Mouse (Mus musculus) CH12.LX (cell line): ENCODE measurements around the gene Mrtfb. TPM values are rescaled to one million over a fixed set of nuclear protein-coding genes. Genes with fewer than 3 reads are reported as not detected.

Experiments used
- DNase-seq: peaks from one replicate; pipeline ENCODE4 v3.0.0-alpha.2; 2013; ENCODE audit errors: extremely low read depth
- H3K27ac ChIP-seq: 2 replicates; pipeline ENCODE4 v1.5.1; 2012; ENCODE audit warnings: low read depth, mild to moderate bottlenecking, control low read depth, moderate library complexity; ENCODE audit not compliant: insufficient read depth
- H3K27me3 ChIP-seq: replicated peaks from 2 replicates; pipeline ENCODE3; 2012; ENCODE audit warnings: inconsistent platforms
- H3K36me3 ChIP-seq, 2 experiments: replicated peaks in 1 of 2; 2 replicates each; pipeline versions ENCODE3 to v1.6.1; 2012; ENCODE audit warnings: inconsistent platforms in 1 of 2, low read length in 1 of 2, mild to moderate bottlenecking in 1 of 2, mixed read lengths in 1 of 2, moderate library complexity in 1 of 2; ENCODE audit not compliant: control insufficient read depth in 1 of 2, insufficient read depth in 1 of 2
- H3K4me1 ChIP-seq, 2 experiments: 2 replicates each; pipeline ENCODE4 v1.6.1; 2012; ENCODE audit warnings: inconsistent platforms in 1 of 2, moderate library complexity in 1 of 2; ENCODE audit not compliant: insufficient read depth in 2 of 2, control insufficient read depth in 1 of 2
- H3K4me2 ChIP-seq: 2 replicates; pipeline ENCODE4 v1.6.1; 2012; ENCODE audit warnings: low read depth, mild to moderate bottlenecking, control low read depth; ENCODE audit not compliant: poor library complexity, insufficient read depth, severe bottlenecking
- H3K4me3 ChIP-seq, 3 experiments: fragments of 150-350 bp in 1 of 3; sonication (generic) in 1 of 3; replicated peaks in 1 of 3; 2 replicates each; pipeline versions ENCODE3 to v1.5.1; 2011 to 2012; ENCODE audit warnings: low read depth in 2 of 3, low read length in 2 of 3, mild to moderate bottlenecking in 2 of 3, moderate library complexity in 2 of 3, control low read depth in 1 of 3, improper control_type of control experiment in 1 of 3, inconsistent platforms in 1 of 3, mixed read lengths in 1 of 3; ENCODE audit not compliant: poor library complexity in 1 of 3
- H3K79me2 ChIP-seq: replicated peaks from 2 replicates; pipeline ENCODE4 v1.6.1; 2012; ENCODE audit warnings: mild to moderate bottlenecking, moderate library complexity; ENCODE audit not compliant: control insufficient read depth, poor library complexity, insufficient read depth, severe bottlenecking; ENCODE audit errors: extremely low read depth
- H3K9ac ChIP-seq: 2 replicates; pipeline ENCODE4 v1.6.1; 2012; ENCODE audit warnings: low read depth, mild to moderate bottlenecking, control low read depth, moderate library complexity; ENCODE audit not compliant: insufficient read depth
- H3K9me3 ChIP-seq: replicated peaks from 2 replicates; pipeline ENCODE3; 2012; ENCODE audit warnings: low read length, inconsistent platforms, mixed read lengths
- CTCF ChIP-seq, 2 experiments: IDR thresholded peaks in 1 of 2; conservative IDR thresholded peaks in 1 of 2; 2 replicates each; pipeline ENCODE4 v1.5.1; 2011 to 2012; ENCODE audit warnings: low read depth in 2 of 2, low read length in 2 of 2, improper control_type of control experiment in 1 of 2, inconsistent platforms in 1 of 2, mild to moderate bottlenecking in 1 of 2, moderate library complexity in 1 of 2
- E2F4 ChIP-seq: IDR thresholded peaks from 2 replicates; pipeline ENCODE4 v1.6.1; 2011; ENCODE audit warnings: low read depth, low read length, improper control_type of control experiment; ENCODE audit not compliant: insufficient replicate concordance
- ETS1 ChIP-seq: conservative IDR thresholded peaks from 2 replicates; pipeline ENCODE4 v1.6.1; 2012; ENCODE audit warnings: low read depth, mild to moderate bottlenecking, inconsistent platforms, low read length, improper control_type of control experiment, moderate library complexity
- GABPA ChIP-seq: IDR thresholded peaks from 2 replicates; pipeline ENCODE4 v1.6.1; 2012; ENCODE audit warnings: low read depth, low read length, improper control_type of control experiment, inconsistent platforms; ENCODE audit not compliant: insufficient replicate concordance
- MEF2A ChIP-seq: IDR thresholded peaks from 2 replicates; pipeline ENCODE4 v1.6.1; 2014; ENCODE audit warnings: low read depth, mild to moderate bottlenecking, inconsistent platforms, low read length, improper control_type of control experiment, borderline replicate concordance
- NELFE ChIP-seq: IDR thresholded peaks from 2 replicates; pipeline ENCODE4 v1.6.1; 2011; ENCODE audit warnings: low read depth, low read length, improper control_type of control experiment
- UBTF ChIP-seq: IDR thresholded peaks from 2 replicates; pipeline ENCODE4 v1.6.1; 2012; ENCODE audit warnings: low read depth, mild to moderate bottlenecking, inconsistent platforms, low read length, improper control_type of control experiment, moderate library complexity
- dilution Hi-C: fragments of 300-500 bp; cut with MboI; formaldehyde crosslinking; loops from 2 replicates; pipeline ENCODE4 v1.14.3; 2020; ENCODE audit warnings: low sequenced_read_pairs; ENCODE audit not compliant: extremely low pct_unique_long_range_greater_than_20kb, extremely low pct_ligation_motif_present
- in situ Hi-C: fragments of 300-500 bp; cut with MboI; formaldehyde crosslinking; loops from 3 replicates; pipeline ENCODE4 v1.14.3; 2019; ENCODE audit warnings: low sequenced_read_pairs, low pct_ligation_motif_present, low pct_unique_long_range_greater_than_20kb, mixed read lengths
- polyA plus RNA-seq: library from polyadenylated mRNA; unstranded; fragments of >175 nt; gene quantifications from 2 replicates; pipeline ENCODE4 v1.2.1, GENCODE M21; 2012; ENCODE audit warnings: low read depth; ENCODE audit not compliant: insufficient read length
- total RNA-seq, 2 experiments: library from RNA; depleted of rRNA; stranded (reverse); fragments of 300-350 nt in 1 of 2; fragments of >200 nt in 1 of 2; gene quantifications; 2 replicates each; pipeline ENCODE4 v1.2.3; 2012 to 2014

Gene Mrtfb
- total and polyA plus RNA-seq, 3 experiments: 3.2 to 9.4 (median 4.4) TPM

DNA sequence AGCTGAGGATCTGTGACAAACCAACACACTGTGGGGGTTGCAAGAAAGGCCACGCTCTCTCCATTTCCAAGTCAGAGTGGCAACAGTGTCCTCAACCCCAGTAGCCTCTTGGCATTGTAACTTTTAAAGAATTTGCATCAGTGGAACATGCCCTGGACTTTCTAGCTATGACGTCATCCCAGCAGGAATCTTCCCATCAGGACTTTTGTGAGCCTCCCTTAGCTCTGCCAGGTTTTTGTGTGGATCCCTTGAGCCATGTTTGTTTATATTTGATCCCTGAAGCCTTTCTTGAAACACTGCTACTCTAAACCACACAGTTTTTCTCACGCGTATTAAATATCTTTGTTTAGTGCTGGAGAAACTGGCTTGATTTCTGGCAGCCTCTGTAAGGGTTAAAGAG, 97.6 kb downstream of the Mrtfb start:
- TF ChIP-seq ETS1: no peak
- Histone ChIP-seq H3K27me3 (no peaks in the 10 kb centered on the region), H3K4me1 (no peaks in the 10 kb centered on the region), H3K79me2 (no peaks in the 10 kb centered on the region), H3K36me3 (peaks cover 0 to 4% of the 10 kb centered on the region in 2 experiments), H3K9ac (no peak overlapping the region), H3K4me2 (no peak overlapping the region), H3K4me3 (no peak overlapping the region), H3K9me3 (no peaks in the 10 kb centered on the region), H3K27ac (no peak overlapping the region)
- no peak for DNase-seq
- dilution Hi-C loops: no loop called here
- in situ Hi-C loops: no loop called here

DNA sequence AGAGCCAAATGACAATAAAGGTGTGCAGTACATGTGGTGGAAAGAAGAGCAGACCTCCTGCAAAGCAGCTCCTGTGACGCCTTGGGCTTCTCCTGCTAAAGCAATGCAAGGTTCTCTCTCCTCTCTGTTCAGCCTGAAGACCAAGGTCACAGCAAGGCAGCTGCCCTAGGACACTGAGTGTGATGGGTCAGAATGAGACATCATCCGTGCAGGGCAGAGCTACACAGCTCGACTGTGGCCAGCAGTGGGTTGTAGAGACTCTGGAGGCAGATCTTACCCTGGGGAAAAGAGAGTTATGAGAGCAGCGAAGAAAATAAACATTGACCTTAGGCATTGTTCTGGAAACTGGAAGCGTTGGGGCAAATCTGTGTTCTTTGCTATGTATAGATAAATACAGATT, 98.2 kb downstream of the Mrtfb start:
- Histone ChIP-seq H3K36me3 (peaks cover 0 to 4% of the 10 kb centered on the region in 2 experiments), H3K4me2 (no peak overlapping the region), H3K4me1 (no peaks in the 10 kb centered on the region), H3K9me3 (no peaks in the 10 kb centered on the region), H3K4me3 (no peak overlapping the region), H3K9ac (no peak overlapping the region), H3K27me3 (no peaks in the 10 kb centered on the region), H3K27ac (no peak overlapping the region), H3K79me2 (no peaks in the 10 kb centered on the region)
- dilution Hi-C loops (no loop called here), in situ Hi-C loops (no loop called here)
- DNase-seq: no peak
- TF ChIP-seq GABPA (no peak), E2F4 (no peak), CTCF (conservative IDR thresholded peaks at IDR 0.05 in 1 of 2, IDR thresholded peaks at IDR 0.05 in 1 of 2; ENCODE audit: low read depth in 2 of 2, low read length in 2 of 2) (no peak)

DNA sequence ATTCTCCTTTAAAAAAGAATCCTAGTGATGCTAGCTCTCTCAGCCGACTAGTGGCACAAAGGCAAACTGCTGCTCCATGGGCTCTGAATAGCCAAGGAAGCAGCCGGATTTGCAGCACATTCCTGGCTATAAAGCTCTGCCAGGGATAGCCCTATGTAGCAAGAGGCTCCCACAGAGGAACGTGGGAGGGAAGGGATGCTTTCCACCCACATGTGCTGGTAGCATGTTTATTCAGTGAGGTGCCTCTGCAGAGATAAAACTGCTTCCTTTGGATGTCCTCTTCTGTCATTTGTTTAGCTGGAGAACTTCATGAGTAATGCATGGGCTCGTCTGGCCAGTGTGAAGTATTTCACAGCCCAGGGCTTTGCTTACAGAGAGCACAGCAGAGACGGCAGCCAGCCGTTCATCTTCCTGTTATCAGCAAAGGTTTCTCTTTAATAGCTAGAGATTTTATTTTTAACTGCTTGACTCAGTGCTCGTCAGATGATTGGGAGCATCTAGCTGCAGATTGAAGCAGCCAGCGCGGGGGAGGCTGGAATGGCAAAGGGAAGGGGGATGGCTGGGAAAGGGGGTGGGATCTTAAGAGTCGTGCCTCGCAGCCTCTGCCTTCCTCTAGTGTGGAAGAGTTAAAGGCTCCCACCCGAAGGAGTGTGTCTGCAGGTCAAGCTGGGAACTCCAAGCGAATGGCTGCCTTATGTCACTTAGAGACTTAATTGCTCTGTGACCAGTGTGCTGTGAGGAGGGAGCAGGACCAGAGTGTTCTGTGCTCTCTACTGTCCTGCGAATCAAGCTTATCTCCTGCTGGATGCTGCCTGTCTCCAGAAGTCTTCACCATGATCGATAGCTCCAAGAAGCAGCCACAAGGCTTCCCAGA, 101.8 kb downstream of the Mrtfb start:
- dilution Hi-C loops (no loop called here), in situ Hi-C loops (no loop called here)
- no peak overlapping the region for H3K4me3 ChIP-seq
- no peak overlapping the region for H3K9ac ChIP-seq
- H3K27me3 ChIP-seq: no peaks in the 10 kb centered on the region
- H3K4me1 ChIP-seq: no peaks in the 10 kb centered on the region
- H3K79me2 ChIP-seq: no peaks in the 10 kb centered on the region
- H3K36me3 ChIP-seq: peaks cover 0 to 8% of the 10 kb centered on the region in 2 experiments
- DNase-seq: no peak
- no peak overlapping the region for H3K27ac ChIP-seq
- H3K4me2 ChIP-seq: no peak overlapping the region
- H3K9me3 ChIP-seq: no peaks in the 10 kb centered on the region
- TF ChIP-seq MEF2A (no peak), GABPA (no peak), UBTF (no peak), NELFE (no peak)
